Mouse (Mus musculus) ES-E14 (cell line): ENCODE measurements at regions not wholly inside any gene's neighbourhood (a gene's known extent, or its start where the extent isn't known, plus 50 kb on each side); places are given as distances from the start of the nearest gene placed in this dataset.

ENCODE experiments used
- DNase-seq: peaks from one replicate; pipeline ENCODE4 v3.0.0-alpha.2; 2013; ENCODE audit warnings: low read depth, low spot score
- H3K27ac ChIP-seq: 2 replicates; pipeline ENCODE4 v1.5.1; 2012; ENCODE audit warnings: low read depth, mild to moderate bottlenecking, low read length, moderate library complexity, mixed read lengths; ENCODE audit not compliant: poor library complexity, insufficient read depth, severe bottlenecking
- H3K36me3 ChIP-seq: 2 replicates; pipeline ENCODE4 v1.6.1; 2012; ENCODE audit warnings: mild to moderate bottlenecking, low read length, moderate library complexity, mixed read lengths; ENCODE audit not compliant: control insufficient read depth, poor library complexity, insufficient read depth, severe bottlenecking
- H3K4me1 ChIP-seq, 2 experiments: fragments of 150-350 bp in 1 of 2; sonication (generic) in 1 of 2; 2 replicates each; pipeline ENCODE4 v1.6.1; 2012; ENCODE audit warnings: low read length in 2 of 2, mild to moderate bottlenecking in 1 of 2, mixed read lengths in 1 of 2; ENCODE audit not compliant: control insufficient read depth in 2 of 2, insufficient read depth in 2 of 2, poor library complexity in 1 of 2
- H3K4me3 ChIP-seq, 2 experiments: fragments of 150-350 bp in 1 of 2; sonication (generic) in 1 of 2; 2 replicates each; pipeline ENCODE4 v1.5.1; 2012; ENCODE audit warnings: low read length in 2 of 2, low read depth in 1 of 2, mild to moderate bottlenecking in 1 of 2, mixed read lengths in 1 of 2; ENCODE audit not compliant: insufficient read depth in 1 of 2, poor library complexity in 1 of 2, severe bottlenecking in 1 of 2
- H3K9ac ChIP-seq: 2 replicates; pipeline ENCODE4 v1.6.1; 2012; ENCODE audit warnings: low read depth, mild to moderate bottlenecking, low read length, mixed read lengths; ENCODE audit not compliant: poor library complexity, insufficient read depth, severe bottlenecking
- H3K9me3 ChIP-seq: fragments of 150-350 bp; sonication (generic); 2 replicates; pipeline ENCODE4 v1.6.1; 2012; ENCODE audit warnings: low read depth, mild to moderate bottlenecking, low read length; ENCODE audit not compliant: control insufficient read depth, insufficient read depth
- CHD2 ChIP-seq: IDR thresholded peaks from 2 replicates; pipeline ENCODE4 v1.6.1; 2014; ENCODE audit warnings: mild to moderate bottlenecking, low read depth, low read length, inconsistent platforms
- HCFC1 ChIP-seq: IDR thresholded peaks from 2 replicates; pipeline ENCODE4 v1.6.1; 2012; ENCODE audit warnings: low read length, inconsistent platforms, borderline replicate concordance; ENCODE audit not compliant: insufficient read depth
- MAFK ChIP-seq: IDR thresholded peaks from 2 replicates; pipeline ENCODE4 v1.6.1; 2014; ENCODE audit warnings: mild to moderate bottlenecking, low read depth, low read length, inconsistent platforms; ENCODE audit not compliant: insufficient read depth
- ZC3H11A ChIP-seq: IDR thresholded peaks from 2 replicates; pipeline ENCODE4 v1.6.1; 2012; ENCODE audit warnings: low read depth, mild to moderate bottlenecking, inconsistent platforms, low read length, borderline replicate concordance
- ZNF384 ChIP-seq: IDR thresholded peaks from 2 replicates; pipeline ENCODE4 v1.6.1; 2012; ENCODE audit warnings: low read depth, low read length, inconsistent platforms
- in situ Hi-C, 2 experiments: fragments of 600-800 bp; cut with MboI; formaldehyde crosslinking; loops; one replicate each; pipeline ENCODE4 v1.15.1; 2025; ENCODE audit warnings: low sequenced_read_pairs in 2 of 2, inconsistent platforms in 1 of 2; ENCODE audit not compliant: unreplicated experiment in 2 of 2

GRCm38 (mm10) chr9:46509896-46510295 lies 190.1 kb upstream of the 4931429L15Rik start:
- TF ChIP-seq MAFK: no peak
- no peak for TF ChIP-seq ZNF384
- TF ChIP-seq ZC3H11A: no peak
- no peak for TF ChIP-seq HCFC1
- TF ChIP-seq CHD2: no peak
- no peak overlapping the region for H3K27ac ChIP-seq
- in situ Hi-C loops: no loop called here

GRCm38 (mm10) chr9:46509458-46509857 lies 189.7 kb upstream of the 4931429L15Rik start:
- H3K4me3 ChIP-seq: no peak overlapping the region
- no peak overlapping the region for H3K27ac ChIP-seq
- peaks cover 0 to 2% of the 10 kb centered on the region in 2 experiments; a peak in 1 of 4 replicates for H3K4me1 ChIP-seq
- no peaks in the 10 kb centered on the region for H3K9me3 ChIP-seq
- H3K9ac ChIP-seq: no peak overlapping the region
- no peak for DNase-seq
- in situ Hi-C loops: no loop called here
- no peaks in the 10 kb centered on the region for H3K36me3 ChIP-seq
- TF ChIP-seq HCFC1 (no peak), ZNF384 (no peak), CHD2 (no peak), ZC3H11A (no peak), MAFK (no peak)

More at GRCm38 (mm10) chr9:46509896-46510295, 190.1 kb upstream of the 4931429L15Rik start:
- Histone ChIP-seq H3K9me3 (no peaks in the 10 kb centered on the region), H3K4me3 (no peak overlapping the region), H3K36me3 (no peaks in the 10 kb centered on the region), H3K9ac (no peak overlapping the region), H3K4me1 (peaks cover 0 to 2% of the 10 kb centered on the region in 2 experiments; a peak in 1 of 4 replicates)
- DNase-seq: no peak

GRCm38 (mm10) chr9:46507036-46507435 lies 187.2 kb upstream of the 4931429L15Rik start:
- Histone ChIP-seq H3K27ac (no peak overlapping the region), H3K9ac (no peak overlapping the region), H3K4me1 (peaks cover 0 to 2% of the 10 kb centered on the region in 2 experiments; a peak in 1 of 4 replicates), H3K36me3 (no peaks in the 10 kb centered on the region), H3K9me3 (no peaks in the 10 kb centered on the region), H3K4me3 (no peak overlapping the region)
- in situ Hi-C loops: no loop called here
- no peak for DNase-seq
- TF ChIP-seq CHD2 (no peak), HCFC1 (no peak), ZC3H11A (no peak), ZNF384 (no peak), MAFK (no peak)

- no peaks in the 10 kb centered on the region for H3K4me1 ChIP-seq
- H3K4me3 ChIP-seq: no peak overlapping the region
- H3K9ac ChIP-seq: no peak overlapping the region
- H3K9me3 ChIP-seq: no peaks in the 10 kb centered on the region
- H3K27ac ChIP-seq: no peak overlapping the region
- DNase-seq: no peak
- H3K36me3 ChIP-seq: no peaks in the 10 kb centered on the region
- TF ChIP-seq ZC3H11A (no peak), MAFK (no peak), CHD2 (no peak), HCFC1 (no peak), ZNF384 (no peak)
- in situ Hi-C loops: no loop called here
Measured at GRCm38 (mm10) chr9:46504536-46504935, 184.8 kb upstream of the 4931429L15Rik start.

- in situ Hi-C loops: no loop called here
- Histone ChIP-seq H3K36me3 (no peaks in the 10 kb centered on the region), H3K4me3 (no peak overlapping the region), H3K4me1 (no peaks in the 10 kb centered on the region), H3K9ac (no peak overlapping the region), H3K9me3 (no peaks in the 10 kb centered on the region), H3K27ac (no peak overlapping the region)
- no peak for DNase-seq
- TF ChIP-seq ZNF384 (no peak), MAFK (no peak), CHD2 (no peak), HCFC1 (no peak), ZC3H11A (no peak)
Measured at GRCm38 (mm10) chr9:46504133-46504416, 184.3 kb upstream of the 4931429L15Rik start.
